ENCODE assay signal across 33 mouse cellular contexts in the genomic region with DNA sequence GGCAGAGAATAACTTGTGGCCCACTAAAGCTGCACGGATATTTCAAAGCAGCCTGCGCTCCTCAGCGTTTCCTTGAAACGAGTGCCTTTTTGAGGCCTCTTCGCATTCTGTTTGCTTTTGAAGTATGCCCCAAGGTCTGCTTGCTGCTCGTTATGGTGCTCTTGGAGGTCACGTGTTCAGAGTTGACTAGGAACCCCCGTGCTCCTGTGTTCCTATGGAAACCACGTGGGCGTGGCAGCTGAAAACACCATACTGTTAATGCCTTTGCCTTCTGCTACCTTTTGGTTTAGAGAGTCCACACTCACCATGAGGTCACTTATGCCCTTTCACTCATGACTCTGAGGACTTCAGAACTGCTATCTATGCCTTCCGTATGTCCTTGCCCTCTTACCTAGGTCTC. TPM values are rescaled to one million over a fixed set of nuclear protein-coding genes. Genes with fewer than 3 reads are reported as not detected.
DNase-seq lines count a peak whose midpoint lies in the region; ATAC-seq and TF ChIP-seq lines count a peak whose summit lies in the region.
"Had no signal": no experiment of that assay in that cellular context is flagged by ENCODE, and none has a peak within 500 bp of the region (broad histone marks: within the 10 kb centered on the region; RNA-seq: fewer than 3 reads in every experiment).

No protein-coding gene starts in this region.

- H3K4me1 ChIP-seq in liver, embryonic 12.5 days, result 0 out of 2 replicates have a peak, but pooled peaks cover 12% of the 10 kb centered on the region
- peaks cover 24% of the 10 kb centered on the region for H3K4me1 ChIP-seq in liver, postnatal 0 days (ENCODE audit: insufficient read depth)
- H3K4me1 ChIP-seq: forebrain, embryonic 13.5 days; hindbrain, embryonic 13.5 days; midbrain, embryonic 13.5 days had no signal

- no peak overlapping the region for H3K4me2 ChIP-seq in liver, embryonic 12.5 days
- no peak overlapping the region for H3K4me2 ChIP-seq in liver, postnatal 0 days (ENCODE audit: low read depth, low read length)
- H3K4me2 ChIP-seq: forebrain, embryonic 13.5 days; hindbrain, embryonic 13.5 days; limb, embryonic 15.5 days; midbrain, embryonic 13.5 days had no signal

- H3K4me3 ChIP-seq in liver, embryonic 12.5 days, result no peak overlapping the region
- H3K4me3 ChIP-seq in liver, postnatal 0 days (ENCODE audit: low read depth, low read length), result no peak overlapping the region
- H3K4me3 ChIP-seq: erythroblast, embryonic 14.5 days; forebrain, embryonic 13.5 days; heart, embryonic 10.5 days; hindbrain, embryonic 13.5 days; limb, embryonic 15.5 days; midbrain, embryonic 13.5 days had no signal

- TF ChIP-seq CTCF in liver, postnatal 0 days (IDR thresholded peaks at IDR 0.05; ENCODE audit: low read depth), result no peak

- WGBS in liver, embryonic 12.5 days (ENCODE audit: insufficient replicate concordance), result 70% methylated on average over 11 of the region's 11 CpGs
- WGBS in liver, postnatal 0 days (ENCODE audit: insufficient replicate concordance), result 64% methylated on average over 11 of the region's 11 CpGs

- DNase-seq in liver, postnatal 0 days, result no peak
- peak; percentile 16 for DNase-seq in thymus, postnatal 4 days
- DNase-seq in thymus, adult 18-20 months, result no peak
- peak; percentile 51 for DNase-seq in induced T-regulatory cell, adult 2 months (ENCODE audit: low read depth)
- DNase-seq in heart, postnatal 10 days, result no peak
- no peak for DNase-seq in left cerebral cortex, adult 18-20 months (ENCODE audit: low spot score in 2 of 2)
- DNase-seq: adrenal gland, adult 2 months; B cell, adult 2 months; cerebellum, adult 9-11 months; heart, postnatal 14 days; kidney, adult 11 months; thymus, postnatal 14 days had no signal

- H3K9me3 ChIP-seq in liver, embryonic 12.5 days (replicated peaks), result no peaks in the 10 kb centered on the region
- no peaks in the 10 kb centered on the region for H3K9me3 ChIP-seq in liver, postnatal 0 days (ENCODE audit: low read length)
- H3K9me3 ChIP-seq: forebrain, embryonic 13.5 days; heart, embryonic 10.5 days; hindbrain, embryonic 13.5 days; limb, embryonic 15.5 days; midbrain, embryonic 13.5 days had no signal

- no peaks in the 10 kb centered on the region for H3K27me3 ChIP-seq in liver, embryonic 12.5 days (replicated peaks)
- H3K27me3 ChIP-seq in liver, postnatal 0 days (ENCODE audit: insufficient read depth, low read length), result no peaks in the 10 kb centered on the region
- H3K27me3 ChIP-seq: forebrain, embryonic 13.5 days; hindbrain, embryonic 13.5 days; limb, embryonic 15.5 days; midbrain, embryonic 13.5 days; Patski had no signal

- no peak overlapping the region for H3K27ac ChIP-seq in liver, embryonic 12.5 days
- no peak overlapping the region for H3K27ac ChIP-seq in liver, postnatal 0 days (ENCODE audit: low read depth)
- H3K27ac ChIP-seq: forebrain, embryonic 13.5 days; heart, embryonic 10.5 days; hindbrain, embryonic 13.5 days; kidney, postnatal 0 days; limb, embryonic 15.5 days; midbrain, embryonic 13.5 days had no signal

- intact Hi-C loops in heart, postnatal 10 days (cut with DNase I), result no loop called here

- H3K36me3 ChIP-seq in liver, embryonic 12.5 days, result peaks cover 63% of the 10 kb centered on the region
- H3K36me3 ChIP-seq in liver, postnatal 0 days (replicated peaks; ENCODE audit: insufficient read depth, low read length), result peaks cover 42% of the 10 kb centered on the region

- H3K9ac ChIP-seq in liver, embryonic 12.5 days, result 0 out of 2 replicates have a peak overlapping the region, but pooled peaks have one; percentile 10
- no peak overlapping the region for H3K9ac ChIP-seq in liver, postnatal 0 days (replicated peaks)
- H3K9ac ChIP-seq: forebrain, embryonic 13.5 days; hindbrain, embryonic 13.5 days; limb, embryonic 15.5 days; midbrain, embryonic 13.5 days had no signal

- no peak for ATAC-seq in liver, embryonic 12.5 days
- no peak for ATAC-seq in liver, postnatal 0 days
- no peak for ATAC-seq in erythroblast, adult 5-6 weeks (replicated peaks; ENCODE audit: low FRiP score, poor library complexity, severe bottlenecking)
- ATAC-seq: forebrain, embryonic 13.5 days; midbrain, embryonic 13.5 days; Patski had no signal

- TF ChIP-seq EP300 in liver, postnatal 0 days (IDR thresholded peaks at IDR 0.05; ENCODE audit: low read depth), result no peak

RNA-seq across cellular contexts. Expression of gene Olfr1393, which starts 13.5 kb away (rescaled TPM):
- polyA plus RNA-seq in liver, embryonic 12.5 days (2016; fragmentation: Nextera tagmentation; extraction: Ambion mirVana), result 0.05 and 0.10 TPM in 2 replicates
- 0.05 and 0.07 TPM in 2 replicates for polyA plus RNA-seq in liver, postnatal 0 days (2015; fragmentation: Nextera tagmentation; extraction: Ambion mirVana)
- total RNA-seq in erythroblast, adult 5-6 weeks (2015; ENCODE audit: low replicate concordance), result not detected in 2 replicates
- total RNA-seq in erythroblast, adult 5-6 weeks (2017; ENCODE audit: low replicate concordance), result not detected in 2 replicates
- total RNA-seq in heart, postnatal 10 days (2021), result under 1 TPM; 0.17 to 0.35 TPM
- under 1 TPM; 0.23 to 0.37 TPM for total RNA-seq in left cerebral cortex, adult 18-20 months (2021)
- total RNA-seq: ES-E14; layer of hippocampus, adult 18-20 months; layer of hippocampus, postnatal 25 days; megakaryocyte, adult 5-6 weeks had no signal
- polyA plus RNA-seq: adrenal gland, adult 2 months; embryonic facial prominence, embryonic 11.5 days; erythroblast, embryonic 14.5 days; heart, embryonic 10.5 days; limb, embryonic 15.5 days; midbrain, embryonic 13.5 days; neural tube, embryonic 14.5 days had no signal

RNA-seq across cellular contexts. Expression of gene Olfr1392, which starts 20.5 kb away (rescaled TPM):
- polyA plus RNA-seq in liver, embryonic 12.5 days (2016; fragmentation: Nextera tagmentation; extraction: Ambion mirVana), result not detected in 2 replicates
- not detected in 2 replicates for polyA plus RNA-seq in liver, postnatal 0 days (2015; fragmentation: Nextera tagmentation; extraction: Ambion mirVana)
- not detected in 2 replicates for total RNA-seq in erythroblast, adult 5-6 weeks (2015; ENCODE audit: low replicate concordance)
- not detected in 2 replicates for total RNA-seq in erythroblast, adult 5-6 weeks (2017; ENCODE audit: low replicate concordance)
- total RNA-seq in heart, postnatal 10 days (2021), result not detected
- not detected for total RNA-seq in left cerebral cortex, adult 18-20 months (2021)
- total RNA-seq: adrenal gland, adult 2 months; ES-E14; gastrocnemius, postnatal 4 days; heart, postnatal 14 days; layer of hippocampus, postnatal 25 days; megakaryocyte, adult 5-6 weeks had no signal
- polyA plus RNA-seq: embryonic facial prominence, embryonic 11.5 days; erythroblast, embryonic 14.5 days; forebrain, embryonic 13.5 days; heart, embryonic 10.5 days; hindbrain, embryonic 13.5 days; liver, embryonic 16.5 days; midbrain, embryonic 13.5 days; neural tube, embryonic 14.5 days had no signal

RNA-seq across cellular contexts. Expression of gene Mgat1, which starts 20.6 kb away (rescaled TPM):
- 35.4 and 35.7 TPM in 2 replicates for polyA plus RNA-seq in liver, embryonic 12.5 days (2016; fragmentation: Nextera tagmentation; extraction: Ambion mirVana)
- polyA plus RNA-seq in liver, postnatal 0 days (2015; fragmentation: Nextera tagmentation; extraction: Ambion mirVana), result 56.3 and 58.2 TPM in 2 replicates
- 9.0 and 10.2 TPM in 2 replicates for total RNA-seq in erythroblast, adult 5-6 weeks (2015; ENCODE audit: low replicate concordance)
- 11.4 and 17.0 TPM in 2 replicates for total RNA-seq in erythroblast, adult 5-6 weeks (2017; ENCODE audit: low replicate concordance)
- 10 to 100 TPM; 84.4 to 86.9 TPM for total RNA-seq in heart, postnatal 10 days (2021)
- 10 to 100 TPM; 67.9 to 77.0 TPM for total RNA-seq in left cerebral cortex, adult 18-20 months (2021)

RNA-seq across cellular contexts. Expression of gene Olfr10, which starts 39.9 kb away (rescaled TPM):
- not detected in 2 replicates for polyA plus RNA-seq in liver, embryonic 12.5 days (2016; fragmentation: Nextera tagmentation; extraction: Ambion mirVana)
- polyA plus RNA-seq in liver, postnatal 0 days (2015; fragmentation: Nextera tagmentation; extraction: Ambion mirVana), result not detected in 2 replicates
- total RNA-seq in erythroblast, adult 5-6 weeks (2015; ENCODE audit: low replicate concordance), result not detected in 2 replicates
- not detected in 2 replicates for total RNA-seq in erythroblast, adult 5-6 weeks (2017; ENCODE audit: low replicate concordance)
- total RNA-seq in heart, postnatal 10 days (2021), result not detected
- total RNA-seq in left cerebral cortex, adult 18-20 months (2021), result not detected
- total RNA-seq: adrenal gland, adult 2 months; ES-E14; gastrocnemius, postnatal 4 days; heart, postnatal 14 days; layer of hippocampus, adult 18-20 months; layer of hippocampus, postnatal 25 days; left cerebral cortex, postnatal 14 days; megakaryocyte, adult 5-6 weeks had no signal
- polyA plus RNA-seq: adrenal gland, adult 2 months; cortical plate, adult 2 months; embryonic facial prominence, embryonic 11.5 days; erythroblast, embryonic 14.5 days; forebrain, embryonic 13.5 days; heart, embryonic 10.5 days; hindbrain, embryonic 13.5 days; kidney, postnatal 0 days; limb, embryonic 15.5 days; liver, embryonic 16.5 days; midbrain, embryonic 13.5 days; neural tube, embryonic 14.5 days; small intestine, adult 2 months had no signal

RNA-seq across cellular contexts. Expression of gene Olfr1391, which starts 57.9 kb away (rescaled TPM):
- polyA plus RNA-seq in liver, embryonic 12.5 days (2016; fragmentation: Nextera tagmentation; extraction: Ambion mirVana), result not detected in 2 replicates
- polyA plus RNA-seq in liver, postnatal 0 days (2015; fragmentation: Nextera tagmentation; extraction: Ambion mirVana), result not detected in 2 replicates
- not detected in 2 replicates for total RNA-seq in erythroblast, adult 5-6 weeks (2015; ENCODE audit: low replicate concordance)
- total RNA-seq in erythroblast, adult 5-6 weeks (2017; ENCODE audit: low replicate concordance), result 0.34 TPM in 1 of 2 replicates, not detected in the other
- not detected for total RNA-seq in heart, postnatal 10 days (2021)
- not detected for total RNA-seq in left cerebral cortex, adult 18-20 months (2021)
- total RNA-seq: adrenal gland, adult 2 months; ES-E14; gastrocnemius, postnatal 4 days; heart, postnatal 14 days; layer of hippocampus, adult 18-20 months; layer of hippocampus, postnatal 25 days; left cerebral cortex, postnatal 14 days; megakaryocyte, adult 5-6 weeks had no signal
- polyA plus RNA-seq: adrenal gland, adult 2 months; cortical plate, adult 2 months; embryonic facial prominence, embryonic 11.5 days; erythroblast, embryonic 14.5 days; forebrain, embryonic 13.5 days; heart, embryonic 10.5 days; hindbrain, embryonic 13.5 days; kidney, postnatal 0 days; limb, embryonic 15.5 days; liver, embryonic 16.5 days; midbrain, embryonic 13.5 days; neural tube, embryonic 14.5 days; Patski; small intestine, adult 2 months had no signal

Comparison
In these comparisons a context has a peak if more than half of its experiments do, and no peak if none do; other contexts are left out.
1. DNase-seq: peak in thymus, postnatal 4 days (single experiment) and induced T-regulatory cell, adult 2 months (single experiment); none in liver, postnatal 0 days (single experiment), thymus, adult 18-20 months (0 of 2), heart, postnatal 10 days (0 of 2) and left cerebral cortex, adult 18-20 months (0 of 2).